Mouse (Mus musculus) forebrain, embryonic 16.5 days (tissue): ENCODE results near the gene Glipr1l3. TPM values are rescaled to one million over a fixed set of nuclear protein-coding genes. Genes with fewer than 3 reads are reported as not detected.
"Not testable (repeated sequence)": the region's sequence is repeated elsewhere in the genome, so short reads cannot be mapped to it uniquely, and the experiment has no call there.

Source experiments
- ATAC-seq: fragments of 200-750 bp; cut with Nextera tagmentation; 2 replicates; pipeline ENCODE4 v1.8.0; 2017; ENCODE audit warnings: mild to moderate bottlenecking, moderate library complexity
- H3K27ac ChIP-seq: fragments of 300-500 bp; sonication (generic); 2 replicates; pipeline ENCODE4 v1.5.1; 2014; ENCODE audit warnings: low read length, control low read depth
- H3K27me3 ChIP-seq: fragments of 300-500 bp; sonication (generic); replicated peaks from 2 replicates; pipeline ENCODE4 v1.6.1; 2014; ENCODE audit warnings: low read length; ENCODE audit not compliant: control insufficient read depth, insufficient read depth
- H3K36me3 ChIP-seq: fragments of 300-500 bp; sonication (generic); 2 replicates; pipeline ENCODE4 v1.6.1; 2014; ENCODE audit not compliant: control insufficient read depth, insufficient read depth
- H3K4me1 ChIP-seq: fragments of 300-500 bp; sonication (generic); replicated peaks from 2 replicates; pipeline ENCODE4 v1.6.1; 2014; ENCODE audit warnings: low read length; ENCODE audit not compliant: control insufficient read depth, insufficient read depth
- H3K4me2 ChIP-seq: fragments of 300-500 bp; sonication (generic); 2 replicates; pipeline ENCODE4 v1.6.1; 2014; ENCODE audit warnings: mild to moderate bottlenecking, low read length, control low read depth
- H3K4me3 ChIP-seq: fragments of 300-500 bp; sonication (generic); replicated peaks from 2 replicates; pipeline ENCODE4 v1.5.1; 2014; ENCODE audit warnings: mild to moderate bottlenecking, low read length, control low read depth
- H3K9ac ChIP-seq: fragments of 300-500 bp; sonication (generic); replicated peaks from 2 replicates; pipeline ENCODE4 v1.6.1; 2014; ENCODE audit warnings: low read depth, low read length, control low read depth
- H3K9me3 ChIP-seq: fragments of 300-500 bp; sonication (generic); 2 replicates; pipeline ENCODE4 v1.6.1; 2016; ENCODE audit warnings: low read length; ENCODE audit not compliant: control insufficient read depth
- WGBS: fragments of 180-500 bp; shearing (Covaris S2); extraction: QIAGEN DNeasy Blood & Tissue Kit; methylation state at CpG from one replicate; pipeline ENCODE4 v1.1.7; 2014; 5-methylcytosine and 5-hydroxymethylcytosine counted together
- polyA plus RNA-seq: library from polyadenylated mRNA; unstranded; fragments of >200 nt; fragmentation: Nextera tagmentation; extraction: Ambion mirVana; gene quantifications from 2 replicates; pipeline ENCODE4 v1.2.1, GENCODE M21; 2015

Glipr1l3 gene
- 0.41 TPM in 1 of 2 replicates, not detected in the other for polyA plus RNA-seq

- H3K4me3 ChIP-seq, result peak within 1 kb of the TSS; percentile 31
- H3K9me3 ChIP-seq, H3K4me1 ChIP-seq, H3K27me3 ChIP-seq, H3K36me3 ChIP-seq, H3K9ac ChIP-seq, H3K27ac ChIP-seq: not testable (repeated sequence)
- peak; percentile 98 for ATAC-seq
- WGBS, result 11% methylated on average over 15 of the region's 15 CpGs
- peak within 1 kb of the TSS; percentile 49 for H3K4me2 ChIP-seq
These were observed at the start of gene Glipr1l3 for GRCm38 (mm10) chr10:112159882-112160560. Gene Glipr1l3 (minus strand): TSS chr10:112160327.

- H3K4me3 ChIP-seq, result no peak overlapping the region
- H3K27me3 ChIP-seq, result no peaks in the 10 kb centered on the region
- no peak overlapping the region for H3K9ac ChIP-seq
- H3K9me3 ChIP-seq, result no peaks in the 10 kb centered on the region
- H3K27ac ChIP-seq, result no peak overlapping the region
- peak; percentile 97 for ATAC-seq
- H3K36me3 ChIP-seq, result no peaks in the 10 kb centered on the region
- H3K4me1 ChIP-seq, result no peaks in the 10 kb centered on the region
- no peak overlapping the region for H3K4me2 ChIP-seq
- WGBS, result 39% methylated on average over 2 of the region's 2 CpGs
These were observed 43.3 kb upstream of the Glipr1l3 start for GRCm38 (mm10) chr10:112203463-112203862.

- not testable (repeated sequence) for H3K27me3 ChIP-seq, H3K9me3 ChIP-seq, H3K4me2 ChIP-seq, H3K4me1 ChIP-seq, ATAC-seq, H3K27ac ChIP-seq, H3K4me3 ChIP-seq, H3K36me3 ChIP-seq, H3K9ac ChIP-seq
- WGBS, result 85% methylated on average over 2 of the region's 2 CpGs
These were observed 33.8 kb upstream of the Glipr1l3 start for GRCm38 (mm10) chr10:112193919-112194318.

GRCm38 (mm10) chr10:112177027-112177426 is 16.9 kb upstream of the Glipr1l3 start:
- ATAC-seq, H3K4me2 ChIP-seq, H3K4me3 ChIP-seq, H3K36me3 ChIP-seq, H3K4me1 ChIP-seq, H3K27me3 ChIP-seq, H3K9ac ChIP-seq, H3K27ac ChIP-seq, H3K9me3 ChIP-seq: not testable (repeated sequence)
- WGBS, result 45% methylated on average over 13 of the region's 13 CpGs

GRCm38 (mm10) chr10:112163168-112163766 is 3.1 kb upstream of the Glipr1l3 start, which contains the start of gene Caps2:
Gene Caps2 (plus strand): TSS chr10:112163621.
- Histone ChIP-seq H3K27ac (no peak within 1 kb of the TSS), H3K9ac (no peak within 1 kb of the TSS), H3K27me3 (no peaks in the 10 kb centered on the region), H3K36me3 (no peaks in the 10 kb centered on the region), H3K4me2 (no peak within 1 kb of the TSS), H3K9me3 (no peaks in the 10 kb centered on the region), H3K4me3 (no peak within 1 kb of the TSS), H3K4me1 (peaks cover 4% of the 10 kb centered on the region)
- ATAC-seq, result peak; percentile 44; the same call in 1 of the 2 replicates
- WGBS, result 28% methylated on average over 4 of the region's 4 CpGs

- no peak overlapping the region for H3K27ac ChIP-seq
- H3K4me2 ChIP-seq, result no peak overlapping the region
- 52% methylated on average over 2 of the region's 2 CpGs for WGBS
- H3K4me1 ChIP-seq, result no peaks in the 10 kb centered on the region
- no peak overlapping the region for H3K4me3 ChIP-seq
- no peaks in the 10 kb centered on the region for H3K9me3 ChIP-seq
- H3K9ac ChIP-seq, result no peak overlapping the region
- H3K36me3 ChIP-seq, result no peaks in the 10 kb centered on the region
- no peaks in the 10 kb centered on the region for H3K27me3 ChIP-seq
- ATAC-seq, result no peak
These were observed 20.3 kb downstream of the Glipr1l3 start for GRCm38 (mm10) chr10:112139834-112140233.

- 27% methylated on average over 6 of the region's 6 CpGs for WGBS
- Histone ChIP-seq H3K27me3 (no peaks in the 10 kb centered on the region), H3K4me2 (peak overlapping the region; percentile 48), H3K36me3 (no peaks in the 10 kb centered on the region), H3K4me3 (peak overlapping the region; percentile 43), H3K9ac (0 out of 2 replicates have a peak overlapping the region, but pooled peaks have one; percentile 37), H3K4me1 (no peaks in the 10 kb centered on the region), H3K27ac (no peak overlapping the region; the same call in 1 of the 2 replicates), H3K9me3 (no peaks in the 10 kb centered on the region)
- ATAC-seq, result peak; percentile 50
These were observed 21.2 kb downstream of the Glipr1l3 start for GRCm38 (mm10) chr10:112138871-112139430.

GRCm38 (mm10) chr10:112138050-112138870 is 21.9 kb downstream of the Glipr1l3 start:
- Histone ChIP-seq H3K27ac (no peak overlapping the region; the same call in 1 of the 2 replicates), H3K4me1 (no peaks in the 10 kb centered on the region), H3K4me3 (peak overlapping the region; percentile 43), H3K4me2 (peak overlapping the region; percentile 48), H3K9ac (0 out of 2 replicates have a peak overlapping the region, but pooled peaks have one; percentile 37), H3K36me3 (no peaks in the 10 kb centered on the region), H3K27me3 (no peaks in the 10 kb centered on the region), H3K9me3 (no peaks in the 10 kb centered on the region)
- WGBS, result 15% methylated on average over 9 of the region's 9 CpGs
- ATAC-seq, result peak; percentile 95

GRCm38 (mm10) chr10:112132194-112132593 is 27.9 kb downstream of the Glipr1l3 start:
- Histone ChIP-seq H3K4me3 (no peak overlapping the region), H3K4me1 (no peaks in the 10 kb centered on the region), H3K9me3 (no peaks in the 10 kb centered on the region), H3K4me2 (no peak overlapping the region), H3K27me3 (no peaks in the 10 kb centered on the region), H3K9ac (no peak overlapping the region), H3K27ac (no peak overlapping the region), H3K36me3 (no peaks in the 10 kb centered on the region)
- 92% methylated on average over 3 of the region's 3 CpGs for WGBS
- no peak for ATAC-seq
